Mouse (Mus musculus): ENCODE measurements around the gene Tbc1d4. TPM values are rescaled to one million over a fixed set of nuclear protein-coding genes. Genes with fewer than 3 reads are reported as not detected.

Gene Tbc1d4
- polyA plus RNA-seq (2011; ENCODE audit: insufficient read depth, insufficient read length, low read depth, missing spikeins) = 1.6 and 2.1 TPM in 2 replicates

DNA sequence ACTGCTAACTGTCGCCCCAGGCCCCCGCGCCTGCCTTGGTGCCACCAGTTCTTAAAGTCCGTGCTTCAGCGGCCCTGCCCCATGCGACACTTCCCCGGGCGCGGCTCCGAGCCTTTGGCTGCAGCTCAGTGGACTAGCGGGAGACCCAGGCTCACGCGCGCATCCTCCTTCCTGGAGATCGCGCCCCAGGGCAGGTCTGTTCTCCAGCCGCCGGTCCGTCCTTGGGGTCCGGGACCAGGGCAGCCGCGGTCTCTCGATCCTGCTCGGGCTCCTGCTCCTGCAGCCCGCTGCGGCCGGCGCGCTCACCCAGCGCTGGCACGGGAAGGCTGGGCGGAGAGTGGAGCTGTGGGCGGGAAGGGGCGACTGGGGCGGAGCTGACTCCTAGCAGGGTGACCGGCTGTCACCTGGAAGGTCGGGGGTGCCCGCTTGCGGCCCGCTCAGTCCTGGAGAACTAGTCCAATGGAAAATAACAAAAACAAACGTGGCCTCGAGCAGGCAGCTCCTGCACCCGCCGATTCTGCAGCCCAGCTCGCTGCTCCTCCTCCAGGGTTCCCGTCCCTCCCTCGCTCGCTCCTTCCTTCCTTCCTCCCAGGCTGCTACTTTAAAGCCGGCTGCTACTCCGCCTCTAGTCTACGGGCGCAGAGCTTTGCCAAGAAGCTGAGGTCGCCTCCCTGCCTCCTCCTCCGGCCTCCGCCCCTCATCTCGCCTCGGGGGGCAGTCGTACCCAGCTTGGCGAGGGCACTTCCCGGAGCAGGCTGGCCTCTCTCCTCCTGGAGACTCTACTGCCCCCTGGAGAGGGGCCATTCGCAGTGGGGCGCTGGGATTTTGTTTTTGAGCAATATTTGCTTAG is at the start of gene Tbc1d4:
Tbc1d4 (minus strand) TSS at position 673 of the 850 bp plus-strand sequence.
- peak; percentile 31 for TF ChIP-seq CTCF (IDR thresholded peaks at IDR 0.05; ENCODE audit: low read depth, low read length)
- no peak for TF ChIP-seq POLR2A (IDR thresholded peaks at IDR 0.05; ENCODE audit: insufficient read depth, low read length)
- TF ChIP-seq EP300 (IDR thresholded peaks at IDR 0.05; ENCODE audit: insufficient read depth, low read depth, low read length) = no peak

DNA sequence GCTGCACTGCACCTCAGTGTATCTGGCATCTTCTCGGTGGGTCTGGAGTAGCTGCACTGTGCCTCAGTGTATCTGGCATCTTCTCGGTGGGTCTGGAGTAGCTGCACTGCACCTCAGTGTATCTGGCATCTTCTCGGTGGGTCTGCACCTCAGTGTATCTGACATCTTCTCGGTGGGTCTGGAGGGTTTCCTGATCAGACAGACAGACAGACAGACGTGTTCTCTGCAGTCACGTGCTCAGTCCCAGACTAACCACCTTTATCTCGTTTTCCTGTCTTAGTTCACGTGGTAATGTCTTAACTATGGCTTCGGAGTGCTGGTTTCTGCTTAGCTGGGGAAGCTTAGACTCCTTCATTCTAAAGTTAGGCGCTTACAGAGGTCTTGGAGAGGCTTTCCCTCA is 47.3 kb upstream of the Tbc1d4 start:
- Histone ChIP-seq H3K36me3 (ENCODE audit: control insufficient read depth, insufficient read depth, low read length, poor library complexity, severe bottlenecking) (no peaks in the 10 kb centered on the region), H3K27ac (ENCODE audit: insufficient read depth, low read length) (no peak overlapping the region), H3K9me3 (replicated peaks; ENCODE audit: control insufficient read depth, insufficient read depth, low read length, poor library complexity, severe bottlenecking) (no peaks in the 10 kb centered on the region), H3K27me3 (ENCODE audit: control insufficient read depth, insufficient read depth, low read length, poor library complexity, severe bottlenecking) (no peaks in the 10 kb centered on the region), H3K9ac (ENCODE audit: low read depth, poor library complexity, severe bottlenecking) (no peak overlapping the region), H3K4me1 (ENCODE audit: control insufficient read depth, insufficient read depth, low read length) (peaks cover 4% of the 10 kb centered on the region), H3K4me3 (ENCODE audit: low read depth, low read length) (peak overlapping the region; percentile 38)
- TF ChIP-seq EP300 (IDR thresholded peaks at IDR 0.05; ENCODE audit: insufficient read depth, low read depth, low read length) = no peak

More for the DNA sequence above, at the start of gene Tbc1d4:
- Histone ChIP-seq H3K36me3 (ENCODE audit: control insufficient read depth, insufficient read depth, low read length, poor library complexity, severe bottlenecking) (no peaks in the 10 kb centered on the region), H3K9me3 (replicated peaks; ENCODE audit: control insufficient read depth, insufficient read depth, low read length, poor library complexity, severe bottlenecking) (no peaks in the 10 kb centered on the region), H3K9ac (ENCODE audit: low read depth, poor library complexity, severe bottlenecking) (peak within 1 kb of the TSS; percentile 47), H3K27ac (ENCODE audit: insufficient read depth, low read length) (no peak within 1 kb of the TSS), H3K4me3 (ENCODE audit: low read depth, low read length) (peak within 1 kb of the TSS; percentile 84), H3K4me1 (ENCODE audit: control insufficient read depth, insufficient read depth, low read length) (no peaks in the 10 kb centered on the region), H3K27me3 (ENCODE audit: control insufficient read depth, insufficient read depth, low read length, poor library complexity, severe bottlenecking) (no peaks in the 10 kb centered on the region)

GRCm38 (mm10) chr14:101654526-101654909 is 45.5 kb upstream of the Tbc1d4 start:
- peak overlapping the region; percentile 92 for H3K4me3 ChIP-seq (ENCODE audit: low read depth, low read length)
- no peaks in the 10 kb centered on the region for H3K27me3 ChIP-seq (ENCODE audit: control insufficient read depth, insufficient read depth, low read length, poor library complexity, severe bottlenecking)
- H3K9me3 ChIP-seq (replicated peaks; ENCODE audit: control insufficient read depth, insufficient read depth, low read length, poor library complexity, severe bottlenecking) = no peaks in the 10 kb centered on the region
- TF ChIP-seq CTCF (IDR thresholded peaks at IDR 0.05; ENCODE audit: low read depth, low read length) = no peak
- TF ChIP-seq EP300 (IDR thresholded peaks at IDR 0.05; ENCODE audit: insufficient read depth, low read depth, low read length) = no peak
- TF ChIP-seq POLR2A (IDR thresholded peaks at IDR 0.05; ENCODE audit: insufficient read depth, low read length) = no peak
- H3K4me1 ChIP-seq (ENCODE audit: control insufficient read depth, insufficient read depth, low read length) = no peaks in the 10 kb centered on the region
- H3K27ac ChIP-seq (ENCODE audit: insufficient read depth, low read length) = no peak overlapping the region
- H3K9ac ChIP-seq (ENCODE audit: low read depth, poor library complexity, severe bottlenecking) = peak overlapping the region; percentile 75
- H3K36me3 ChIP-seq (ENCODE audit: control insufficient read depth, insufficient read depth, low read length, poor library complexity, severe bottlenecking) = no peaks in the 10 kb centered on the region

DNA sequence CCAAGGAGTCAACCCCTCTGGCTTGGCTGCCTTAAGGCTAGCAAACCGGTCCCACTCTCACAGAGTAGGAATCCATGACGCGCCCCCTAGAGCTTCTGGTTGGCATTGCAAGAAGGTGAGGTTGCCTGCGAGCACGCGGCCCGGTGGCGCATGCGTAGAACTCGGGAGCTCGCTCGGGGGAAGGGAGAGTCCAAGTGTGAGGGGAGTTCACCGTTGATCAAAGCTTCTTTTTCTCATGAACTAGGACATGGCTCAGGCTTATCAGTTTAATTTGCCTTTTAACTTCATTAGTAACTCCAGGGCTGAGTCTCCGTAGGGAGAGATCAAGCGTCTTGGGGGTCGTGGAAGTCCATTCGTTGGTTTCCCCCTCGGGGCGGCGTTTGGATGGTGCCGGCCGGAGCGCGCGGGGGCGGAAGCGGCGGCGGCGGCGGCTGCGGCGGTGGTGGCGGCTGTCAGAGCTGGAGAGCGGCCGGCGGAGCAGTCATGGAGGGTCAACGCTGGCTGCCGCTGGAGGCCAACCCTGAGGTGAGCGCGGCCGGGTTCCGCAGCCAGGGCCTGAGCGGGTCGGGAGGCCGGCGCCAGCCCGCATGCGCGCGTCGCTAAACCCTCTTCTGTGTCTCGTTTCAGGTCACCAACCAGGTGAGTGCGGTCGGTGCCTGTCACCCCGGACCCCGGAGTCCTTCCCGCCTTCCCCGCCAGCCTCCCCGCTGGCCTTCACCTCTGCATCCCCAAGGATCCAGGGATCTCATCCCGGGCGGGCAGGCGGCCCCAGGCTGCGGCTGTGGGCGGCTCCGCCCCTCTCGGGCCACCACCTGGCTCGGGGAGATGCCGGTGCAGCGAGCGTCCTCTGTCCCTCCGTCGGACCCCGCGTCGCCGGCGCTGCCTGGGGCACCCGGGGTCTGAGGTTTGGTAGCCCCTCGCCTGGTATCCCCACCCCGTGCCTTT is 44.9 kb upstream of the Tbc1d4 start, which contains the start of gene Uchl3:
Uchl3 (plus strand) TSS at position 387 of the 945 bp plus-strand sequence.
- Histone ChIP-seq H3K27ac (ENCODE audit: insufficient read depth, low read length) (no peak within 1 kb of the TSS), H3K4me1 (ENCODE audit: control insufficient read depth, insufficient read depth, low read length) (no peaks in the 10 kb centered on the region), H3K36me3 (ENCODE audit: control insufficient read depth, insufficient read depth, low read length, poor library complexity, severe bottlenecking) (no peaks in the 10 kb centered on the region), H3K9ac (ENCODE audit: low read depth, poor library complexity, severe bottlenecking) (peak within 1 kb of the TSS; percentile 75), H3K9me3 (replicated peaks; ENCODE audit: control insufficient read depth, insufficient read depth, low read length, poor library complexity, severe bottlenecking) (no peaks in the 10 kb centered on the region), H3K27me3 (ENCODE audit: control insufficient read depth, insufficient read depth, low read length, poor library complexity, severe bottlenecking) (no peaks in the 10 kb centered on the region), H3K4me3 (ENCODE audit: low read depth, low read length) (peak within 1 kb of the TSS; percentile 92)
- TF ChIP-seq EP300 (IDR thresholded peaks at IDR 0.05; ENCODE audit: insufficient read depth, low read depth, low read length) (peak; percentile 22; the same call in 1 of the 2 replicates), CTCF (IDR thresholded peaks at IDR 0.05; ENCODE audit: low read depth, low read length) (peak; percentile 75), POLR2A (IDR thresholded peaks at IDR 0.05; ENCODE audit: insufficient read depth, low read length) (no peak)

GRCm38 (mm10) chr14:101652571-101652970 is 43.6 kb upstream of the Tbc1d4 start:
- H3K4me1 ChIP-seq (ENCODE audit: control insufficient read depth, insufficient read depth, low read length) = no peaks in the 10 kb centered on the region
- H3K4me3 ChIP-seq (ENCODE audit: low read depth, low read length) = no peak overlapping the region
- no peaks in the 10 kb centered on the region for H3K27me3 ChIP-seq (ENCODE audit: control insufficient read depth, insufficient read depth, low read length, poor library complexity, severe bottlenecking)
- no peaks in the 10 kb centered on the region for H3K36me3 ChIP-seq (ENCODE audit: control insufficient read depth, insufficient read depth, low read length, poor library complexity, severe bottlenecking)
- no peaks in the 10 kb centered on the region for H3K9me3 ChIP-seq (replicated peaks; ENCODE audit: control insufficient read depth, insufficient read depth, low read length, poor library complexity, severe bottlenecking)
- TF ChIP-seq POLR2A (IDR thresholded peaks at IDR 0.05; ENCODE audit: insufficient read depth, low read length) = no peak
- TF ChIP-seq EP300 (IDR thresholded peaks at IDR 0.05; ENCODE audit: insufficient read depth, low read depth, low read length) = no peak
- TF ChIP-seq CTCF (IDR thresholded peaks at IDR 0.05; ENCODE audit: low read depth, low read length) = no peak
- no peak overlapping the region for H3K9ac ChIP-seq (ENCODE audit: low read depth, poor library complexity, severe bottlenecking)
- no peak overlapping the region for H3K27ac ChIP-seq (ENCODE audit: insufficient read depth, low read length)

Data from ES-Bruce4 (cell line).